Mouse (Mus musculus): Measurements from ENCODE around the gene Ctxn2. TPM values are rescaled to one million over a fixed set of nuclear protein-coding genes. Genes with fewer than 3 reads are reported as not detected.

Ctxn2 gene
- polyA plus RNA-seq, 1 experiment from 2014 or later = not detected

DNA sequence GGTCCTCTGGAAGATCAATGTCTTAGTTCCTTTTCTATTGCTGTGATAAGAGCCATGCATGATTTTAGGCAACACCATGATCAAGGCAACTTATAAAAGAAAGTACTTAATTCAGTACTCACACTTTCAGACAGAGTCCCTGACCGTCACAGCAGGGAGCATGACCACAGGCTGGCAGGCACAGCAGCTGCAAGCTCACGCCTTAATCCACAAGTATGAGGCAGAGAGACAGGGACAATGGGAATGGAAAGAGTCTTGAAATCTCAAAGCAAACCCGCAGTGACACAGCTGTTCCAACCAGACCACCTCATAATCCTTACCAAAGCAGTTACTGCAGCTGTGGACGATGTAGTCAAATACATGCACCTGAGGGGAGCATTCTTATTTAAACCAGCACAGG is 2.4 kb upstream of the Ctxn2 start:
- WGBS = 42% methylated on average over 4 of the region's 4 CpGs
- Histone ChIP-seq H3K9ac (no peak overlapping the region), H3K9me3 (no peaks in the 10 kb centered on the region), H3K4me2 (replicated peaks) (no peak overlapping the region), H3K27me3 (peaks cover 6% of the 10 kb centered on the region; the same call in 1 of the 2 replicates), H3K27ac (no peak overlapping the region), H3K4me3 (no peak overlapping the region), H3K4me1 (peaks cover 9% of the 10 kb centered on the region; the same call in 1 of the 2 replicates), H3K36me3 (no peaks in the 10 kb centered on the region)
- ATAC-seq (ENCODE audit: low FRiP score, low read depth) = no peak

DNA sequence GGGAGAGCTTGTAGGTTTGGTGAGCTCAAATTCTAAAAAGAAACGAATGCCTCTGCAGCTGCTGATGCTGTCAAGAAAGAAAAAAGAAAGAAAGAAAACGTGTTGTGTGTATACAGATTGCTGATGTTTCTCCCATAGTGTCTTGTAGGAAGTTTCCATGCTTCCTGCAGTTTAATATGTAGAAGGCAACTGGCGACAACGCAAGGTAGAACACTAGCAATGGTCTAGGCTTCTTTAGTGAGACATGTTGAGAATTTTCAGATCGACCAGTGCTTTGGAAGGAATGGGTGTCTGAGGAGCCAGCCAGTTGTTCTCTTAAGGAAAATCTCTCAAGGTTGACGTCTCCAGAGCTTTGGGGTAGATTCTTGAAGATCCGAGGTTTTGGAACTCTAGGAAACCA is 354 bp downstream of the Ctxn2 start:
- 30% methylated on average over 7 of the region's 7 CpGs for WGBS
- peak overlapping the region; percentile 31; the same call in 1 of the 2 replicates for H3K4me3 ChIP-seq

DNA sequence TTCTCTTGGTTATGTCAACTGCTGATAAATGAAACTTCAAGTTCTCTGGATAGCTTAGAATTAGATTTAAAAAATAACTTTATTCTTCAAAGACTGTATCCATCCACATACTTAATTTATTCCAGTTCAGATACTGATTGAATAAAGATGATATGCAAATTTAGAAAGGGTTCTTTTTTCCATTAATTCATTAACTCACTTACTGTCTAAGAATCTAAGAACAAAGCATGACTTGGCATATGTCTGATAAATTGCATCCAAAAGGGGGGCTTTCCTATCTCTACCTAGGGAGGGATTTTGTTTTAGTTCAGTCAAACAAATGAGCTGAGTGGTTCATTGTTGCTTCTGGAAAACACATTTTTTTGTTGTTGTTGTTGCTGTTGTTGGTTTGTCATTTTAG is 5.8 kb downstream of the Ctxn2 start:
- Histone ChIP-seq H3K27ac (no peak overlapping the region), H3K4me2 (replicated peaks) (no peak overlapping the region), H3K4me1 (no peaks in the 10 kb centered on the region), H3K36me3 (no peaks in the 10 kb centered on the region), H3K9me3 (no peaks in the 10 kb centered on the region), H3K9ac (no peak overlapping the region), H3K27me3 (no peaks in the 10 kb centered on the region), H3K4me3 (no peak overlapping the region)
- ATAC-seq (ENCODE audit: low FRiP score, low read depth) = no peak

More for the DNA sequence above, 354 bp downstream of the Ctxn2 start:
- Histone ChIP-seq H3K9me3 (no peaks in the 10 kb centered on the region), H3K4me1 (peaks cover 9% of the 10 kb centered on the region; the same call in 1 of the 2 replicates), H3K36me3 (no peaks in the 10 kb centered on the region), H3K27me3 (peaks cover 6% of the 10 kb centered on the region; the same call in 1 of the 2 replicates), H3K4me2 (replicated peaks) (peak overlapping the region; percentile 70), H3K27ac (no peak overlapping the region), H3K9ac (no peak overlapping the region)
- ATAC-seq (ENCODE audit: low FRiP score, low read depth) = no peak

DNA sequence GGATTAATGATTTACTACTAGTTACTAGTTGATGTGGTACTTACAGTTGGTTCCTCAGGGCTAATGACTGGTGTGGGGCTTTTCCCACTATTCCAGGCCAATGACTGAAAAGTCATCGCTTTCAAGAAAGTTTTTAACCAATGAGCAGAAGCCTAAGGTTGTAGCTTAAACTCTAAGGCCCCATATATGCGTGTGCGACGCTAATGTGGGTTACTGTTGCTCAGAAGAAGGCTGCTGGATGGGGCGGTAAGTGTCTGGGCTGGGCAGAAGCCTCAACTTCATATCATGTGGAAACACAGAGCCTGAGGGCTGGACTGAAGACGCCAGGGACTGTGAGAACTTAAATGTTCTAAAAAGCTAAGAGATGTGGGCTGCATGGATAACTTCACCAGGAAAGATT is 15.9 kb downstream of the Ctxn2 start, which contains the start of gene Slc12a1:
Gene Slc12a1 (plus strand): TSS at position 118 of the 400 bp plus-strand sequence.
- no peaks in the 10 kb centered on the region for H3K27me3 ChIP-seq
- no peak for ATAC-seq (ENCODE audit: low FRiP score, low read depth)
- H3K9ac ChIP-seq = no peak within 1 kb of the TSS
- 86% methylated on average over 6 of the region's 6 CpGs for WGBS
- no peaks in the 10 kb centered on the region for H3K4me1 ChIP-seq
- no peaks in the 10 kb centered on the region for H3K9me3 ChIP-seq
- no peak within 1 kb of the TSS for H3K27ac ChIP-seq
- no peak within 1 kb of the TSS for H3K4me2 ChIP-seq (replicated peaks)
- H3K36me3 ChIP-seq = no peaks in the 10 kb centered on the region
- H3K4me3 ChIP-seq = no peak within 1 kb of the TSS

DNA sequence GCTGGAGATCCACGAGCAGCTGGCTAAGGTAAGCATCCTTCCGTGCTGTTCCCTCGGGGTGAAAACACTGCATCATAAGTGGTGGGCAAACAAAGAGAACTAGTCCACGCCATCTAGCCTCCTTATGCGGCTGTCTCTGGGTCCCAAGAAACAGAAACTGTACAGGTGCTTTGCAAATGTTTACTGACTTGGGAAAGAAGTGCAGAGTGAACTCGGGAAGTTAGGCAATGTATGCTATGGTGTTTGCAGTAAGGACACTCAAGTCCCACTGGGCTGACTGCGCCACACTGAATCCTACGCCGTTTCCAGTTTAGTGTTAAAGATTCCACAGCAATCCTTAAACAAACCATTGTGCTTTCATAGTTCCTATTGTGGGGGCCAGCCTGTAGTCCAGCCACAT is 17.8 kb downstream of the Ctxn2 start:
- no peak for ATAC-seq (ENCODE audit: low FRiP score, low read depth)
- Histone ChIP-seq H3K27ac (no peak overlapping the region), H3K4me3 (no peak overlapping the region), H3K9me3 (no peaks in the 10 kb centered on the region), H3K4me1 (no peaks in the 10 kb centered on the region), H3K9ac (no peak overlapping the region), H3K27me3 (no peaks in the 10 kb centered on the region), H3K36me3 (no peaks in the 10 kb centered on the region), H3K4me2 (replicated peaks) (no peak overlapping the region)
- WGBS = 81% methylated on average over 9 of the region's 9 CpGs

DNA sequence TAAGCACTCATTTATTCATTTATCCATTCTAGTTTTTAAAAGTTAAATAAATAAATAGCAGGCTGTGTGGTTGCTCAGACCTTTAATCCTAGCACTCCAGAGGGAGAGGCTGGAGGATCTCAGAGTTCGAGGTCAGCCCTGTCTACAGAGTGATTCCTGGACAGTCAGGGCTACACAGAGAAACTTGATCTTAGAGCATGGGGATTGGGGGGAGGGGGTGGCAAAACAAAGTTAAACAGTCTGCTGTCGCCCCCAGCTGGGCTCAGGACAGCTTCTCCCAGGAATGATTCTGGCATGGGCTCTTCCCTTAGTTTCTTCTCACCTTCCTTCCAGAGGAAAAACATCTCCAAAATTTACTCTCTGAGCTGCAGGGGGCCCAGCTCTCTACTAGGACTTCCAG is 19.0 kb downstream of the Ctxn2 start:
- H3K4me2 ChIP-seq (replicated peaks) = no peak overlapping the region
- no peaks in the 10 kb centered on the region for H3K9me3 ChIP-seq
- H3K36me3 ChIP-seq = no peaks in the 10 kb centered on the region
- H3K27ac ChIP-seq = no peak overlapping the region
- H3K27me3 ChIP-seq = no peaks in the 10 kb centered on the region
- no peak for ATAC-seq (ENCODE audit: low FRiP score, low read depth)
- 14% methylated on average over 2 of the region's 2 CpGs for whole genome bisulfite sequencing
- no peaks in the 10 kb centered on the region for H3K4me1 ChIP-seq
- H3K4me3 ChIP-seq = no peak overlapping the region
- H3K9ac ChIP-seq = no peak overlapping the region

DNA sequence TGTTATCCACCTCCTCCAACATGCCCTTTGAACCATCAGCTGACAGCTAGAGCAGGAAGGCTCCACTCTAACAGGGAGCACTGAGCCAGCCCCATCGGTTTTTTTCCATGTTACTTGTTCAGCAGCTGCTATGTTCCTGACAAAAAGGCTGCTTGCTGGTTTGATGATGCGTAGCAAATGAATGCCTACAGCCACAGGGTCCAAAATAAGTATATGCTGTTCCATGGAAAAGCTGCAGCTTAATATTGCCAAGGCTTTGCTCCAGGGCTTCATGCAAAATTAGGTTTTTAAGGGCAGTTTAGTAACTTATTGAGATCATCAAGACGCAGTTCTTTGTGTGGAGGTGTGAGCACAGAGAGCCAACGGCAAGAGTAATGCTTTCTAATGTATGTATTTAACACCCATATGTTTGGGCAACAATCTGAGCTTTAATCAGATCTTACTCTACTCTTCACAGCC is 25.5 kb downstream of the Ctxn2 start:
- Histone ChIP-seq H3K4me3 (no peak overlapping the region), H3K36me3 (no peaks in the 10 kb centered on the region), H3K9ac (no peak overlapping the region), H3K4me1 (no peaks in the 10 kb centered on the region), H3K27ac (no peak overlapping the region), H3K4me2 (replicated peaks) (no peak overlapping the region), H3K27me3 (no peaks in the 10 kb centered on the region), H3K9me3 (no peaks in the 10 kb centered on the region)
- ATAC-seq (ENCODE audit: low FRiP score, low read depth) = no peak
- WGBS = 76% methylated on average over 4 of the region's 4 CpGs

DNA sequence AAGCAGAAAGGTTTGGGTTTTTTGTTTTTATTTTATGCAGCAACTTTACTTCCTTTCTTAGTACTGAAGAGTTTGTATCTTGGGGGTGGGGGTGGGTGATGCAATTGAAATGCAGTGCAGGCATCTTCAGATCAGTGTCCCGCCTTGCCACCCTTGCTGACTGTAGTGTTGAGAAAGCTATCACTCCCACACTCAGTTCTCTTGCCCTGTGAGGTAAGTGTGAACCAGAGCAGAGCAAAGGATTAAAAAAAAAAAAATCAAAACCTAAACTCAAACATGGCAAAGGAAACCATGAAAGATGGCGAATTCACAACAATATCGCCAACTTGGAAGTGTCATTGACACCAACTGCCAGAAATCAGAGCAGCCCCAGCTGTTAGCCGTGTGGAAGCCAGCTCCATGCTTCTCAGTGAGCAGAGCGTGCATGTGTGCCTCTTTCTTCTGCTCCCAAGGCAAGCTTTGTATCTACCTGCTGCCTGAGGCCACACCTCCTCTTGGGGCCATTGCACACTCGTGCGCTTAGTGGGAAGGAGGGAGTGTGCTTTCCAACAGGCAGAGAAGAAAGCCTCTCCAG is 41.8 kb downstream of the Ctxn2 start:
- Histone ChIP-seq H3K9ac (no peak overlapping the region), H3K27me3 (no peaks in the 10 kb centered on the region), H3K4me3 (no peak overlapping the region), H3K9me3 (no peaks in the 10 kb centered on the region), H3K27ac (no peak overlapping the region), H3K4me2 (replicated peaks) (no peak overlapping the region), H3K4me1 (no peaks in the 10 kb centered on the region), H3K36me3 (no peaks in the 10 kb centered on the region)
- WGBS = 73% methylated on average over 7 of the region's 7 CpGs
- ATAC-seq (ENCODE audit: low FRiP score, low read depth) = no peak

DNA sequence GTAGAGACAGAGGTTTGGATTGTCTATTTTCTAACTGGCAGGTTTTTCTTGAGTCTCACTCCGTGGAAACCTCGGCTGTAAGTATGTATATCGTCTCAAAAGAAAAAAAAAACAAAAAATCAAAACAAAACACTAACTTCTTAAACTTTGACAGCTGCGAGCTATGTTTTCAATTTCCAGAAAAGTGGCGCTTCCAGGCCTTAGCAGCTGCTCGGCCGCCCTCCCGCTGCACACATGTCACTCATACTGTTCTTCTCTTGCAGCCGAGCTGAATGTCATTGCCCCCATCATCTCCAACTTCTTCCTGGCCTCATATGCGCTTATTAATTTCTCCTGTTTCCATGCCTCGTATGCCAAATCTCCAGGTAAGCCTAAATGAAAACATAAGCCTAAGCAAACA is 51.4 kb downstream of the Ctxn2 start:
- Histone ChIP-seq H3K36me3 (no peaks in the 10 kb centered on the region), H3K9ac (no peak overlapping the region)
- WGBS = 68% methylated on average over 11 of the region's 11 CpGs

DNA sequence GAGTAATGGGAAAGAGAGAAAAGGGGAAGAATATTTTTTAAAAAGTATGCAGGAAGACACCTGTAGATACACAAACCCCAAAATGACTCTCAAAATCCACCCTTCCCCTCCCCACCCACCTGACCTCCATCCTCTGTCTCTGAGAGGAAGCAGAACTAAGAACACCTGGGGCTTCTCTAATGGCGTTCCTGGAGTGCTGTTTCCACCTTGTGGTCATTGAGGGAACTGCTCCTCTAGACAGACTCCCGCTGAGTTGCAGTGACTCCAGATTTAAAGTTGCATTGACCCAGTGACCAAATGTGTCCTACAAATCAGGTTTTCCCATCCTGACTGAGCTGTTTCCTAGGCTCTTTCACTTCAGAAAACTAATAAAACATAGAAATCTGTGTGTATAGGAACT is 52.7 kb downstream of the Ctxn2 start:
- Histone ChIP-seq H3K36me3 (no peaks in the 10 kb centered on the region), H3K9ac (no peak overlapping the region), H3K27ac (no peak overlapping the region), H3K4me1 (no peaks in the 10 kb centered on the region), H3K4me3 (no peak overlapping the region), H3K27me3 (0 out of 2 replicates have a peak, but pooled peaks cover 4% of the 10 kb centered on the region), H3K9me3 (no peaks in the 10 kb centered on the region; the same call in 1 of the 2 replicates), H3K4me2 (replicated peaks) (no peak overlapping the region)
- no peak for ATAC-seq (ENCODE audit: low FRiP score, low read depth)
- 4% methylated on average over 2 of the region's 2 CpGs for WGBS

More for the DNA sequence above, 51.4 kb downstream of the Ctxn2 start:
- no peak overlapping the region for H3K4me3 ChIP-seq
- no peaks in the 10 kb centered on the region; the same call in 1 of the 2 replicates for H3K9me3 ChIP-seq
- no peak overlapping the region for H3K27ac ChIP-seq
- ATAC-seq (ENCODE audit: low FRiP score, low read depth) = no peak
- no peaks in the 10 kb centered on the region for H3K4me1 ChIP-seq
- H3K27me3 ChIP-seq = 0 out of 2 replicates have a peak, but pooled peaks cover 4% of the 10 kb centered on the region
- H3K4me2 ChIP-seq (replicated peaks) = no peak overlapping the region

DNA sequence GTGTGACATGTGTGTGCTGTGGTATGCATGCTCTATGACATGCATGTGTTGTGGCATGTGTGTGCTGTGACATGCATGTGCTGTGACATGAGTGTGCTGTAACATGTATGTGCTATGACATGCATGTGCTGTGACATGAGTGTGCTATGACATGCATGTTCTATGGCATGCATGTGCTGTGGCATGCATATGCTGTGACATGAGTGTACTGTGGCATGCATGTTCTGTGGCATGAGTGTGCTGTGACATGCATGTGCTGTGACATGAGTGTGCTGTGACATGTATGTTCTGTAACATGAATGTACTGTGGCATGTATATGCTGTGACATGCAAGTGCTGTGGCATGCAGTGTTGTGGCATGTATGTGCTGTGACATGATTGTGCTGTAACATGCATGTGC is 56.4 kb downstream of the Ctxn2 start:
- Histone ChIP-seq H3K36me3 (no peaks in the 10 kb centered on the region), H3K4me2 (replicated peaks) (no peak overlapping the region), H3K27me3 (0 out of 2 replicates have a peak, but pooled peaks cover 4% of the 10 kb centered on the region), H3K9ac (no peak overlapping the region), H3K4me1 (no peaks in the 10 kb centered on the region), H3K4me3 (no peak overlapping the region), H3K9me3 (no peaks in the 10 kb centered on the region; the same call in 1 of the 2 replicates), H3K27ac (no peak overlapping the region)
- no peak for ATAC-seq (ENCODE audit: low FRiP score, low read depth)

DNA sequence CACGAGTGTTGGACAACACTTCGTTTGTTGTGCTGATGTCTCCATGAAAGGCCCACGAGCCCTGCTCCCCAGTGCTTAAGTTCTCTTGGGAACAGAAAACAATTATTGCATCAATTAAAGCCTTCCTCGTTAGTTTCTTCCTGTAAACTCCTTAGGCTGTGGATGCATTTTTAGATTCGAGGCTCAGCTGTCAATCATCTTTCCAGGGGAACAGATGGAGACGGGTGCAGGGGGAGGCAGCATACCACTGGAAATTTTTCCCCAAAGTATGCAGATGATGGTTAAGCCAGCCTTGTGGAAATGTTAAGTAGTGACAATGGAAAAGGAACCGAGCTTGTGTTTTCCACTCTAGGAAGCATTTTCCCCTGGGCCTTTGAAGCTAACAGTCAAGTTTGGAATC is 60.3 kb downstream of the Ctxn2 start:
- H3K27ac ChIP-seq = no peak overlapping the region
- 47% methylated on average over 7 of the region's 7 CpGs for WGBS

More for the DNA sequence above, 60.3 kb downstream of the Ctxn2 start:
- Histone ChIP-seq H3K9ac (no peak overlapping the region), H3K9me3 (no peaks in the 10 kb centered on the region; the same call in 1 of the 2 replicates), H3K4me3 (no peak overlapping the region), H3K36me3 (no peaks in the 10 kb centered on the region), H3K4me2 (replicated peaks) (no peak overlapping the region), H3K27me3 (no peaks in the 10 kb centered on the region), H3K4me1 (no peaks in the 10 kb centered on the region)
- ATAC-seq (ENCODE audit: low FRiP score, low read depth) = no peak
